Mouse (Mus musculus) E14TG2a.4 (cell line): Measurements from ENCODE around the gene Nmrk1.
A peak's percentile ranks its signal among the peaks of the same experiment; 100 is the strongest.

Source experiments
- H3K27me3 ChIP-seq: 2 replicates; pipeline ENCODE4 v1.6.1; 2014; ENCODE audit warnings: low read length, control low read depth; ENCODE audit not compliant: insufficient read depth
- H3K36me3 ChIP-seq: 2 replicates; pipeline ENCODE4 v1.6.1; 2014; ENCODE audit warnings: low read length, control low read depth; ENCODE audit not compliant: insufficient read depth
- H3K4me1 ChIP-seq: replicated peaks from 2 replicates; pipeline ENCODE4 v1.6.1; 2014; ENCODE audit warnings: low read depth, low read length, control low read depth
- H3K4me3 ChIP-seq: replicated peaks from 2 replicates; pipeline ENCODE4 v1.5.1; 2014; ENCODE audit warnings: mild to moderate bottlenecking, low read length
- H3K9me3 ChIP-seq: 2 replicates; pipeline ENCODE4 v1.6.1; 2014; ENCODE audit warnings: low read length, control low read depth
- CTCF ChIP-seq: conservative IDR thresholded peaks from 2 replicates; pipeline ENCODE4 v1.5.1; 2014; ENCODE audit warnings: low read length
- NANOG ChIP-seq: IDR thresholded peaks from 2 replicates; pipeline ENCODE4 v1.6.1; 2014; ENCODE audit warnings: borderline replicate concordance, low read length, mixed read lengths
- POU5F1 ChIP-seq: IDR thresholded peaks from 2 replicates; pipeline ENCODE4 v1.6.1; 2014; ENCODE audit warnings: low read length, borderline replicate concordance

Nmrk1 gene

DNA sequence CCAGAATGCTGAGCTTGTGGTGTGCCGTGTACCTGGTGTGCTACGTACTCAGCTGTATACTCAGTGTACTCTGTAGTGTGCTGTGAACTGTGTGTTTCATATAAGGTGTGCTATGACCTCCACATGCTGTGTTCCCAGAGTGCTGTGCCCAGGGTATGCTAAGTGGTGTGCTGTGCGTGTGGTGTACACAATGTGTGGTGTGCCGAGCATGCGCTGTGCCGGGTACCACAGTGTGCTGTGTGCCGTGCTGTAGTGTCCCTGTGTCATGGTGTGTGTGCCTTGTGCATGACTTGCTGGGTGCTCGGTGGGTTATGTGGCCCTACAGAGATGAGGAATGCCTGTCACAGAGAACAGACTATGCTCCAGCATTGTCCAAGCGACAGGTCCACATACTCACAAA lies 31.1 kb upstream of the Nmrk1 start:
- Histone ChIP-seq H3K4me3 (no peak overlapping the region), H3K36me3 (peaks cover 18% of the 10 kb centered on the region), H3K9me3 (no peaks in the 10 kb centered on the region), H3K27me3 (no peaks in the 10 kb centered on the region), H3K4me1 (peaks cover 3% of the 10 kb centered on the region; the same call in 1 of the 2 replicates)
- TF ChIP-seq POU5F1, result no peak
- no peak for TF ChIP-seq NANOG
- no peak for TF ChIP-seq CTCF

DNA sequence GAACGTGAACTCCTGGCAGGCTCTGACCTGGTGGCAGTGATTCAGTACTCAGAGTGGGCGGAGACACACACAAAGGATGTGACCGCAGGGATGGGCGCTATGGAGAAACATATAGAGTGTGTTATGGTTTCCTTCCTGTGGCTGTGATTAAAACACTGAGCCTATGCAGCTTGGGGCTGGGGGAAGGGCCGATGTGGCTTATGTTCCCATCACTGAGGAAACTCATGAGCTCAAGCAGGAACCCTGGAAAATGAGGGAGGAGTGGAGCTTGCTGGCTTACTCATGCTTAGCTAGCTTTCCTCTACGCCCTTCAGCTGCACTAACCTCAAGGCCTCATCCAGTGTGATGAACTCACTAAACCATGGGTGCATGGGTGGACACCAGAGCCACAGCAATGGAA lies 28.7 kb upstream of the Nmrk1 start:
- TF ChIP-seq NANOG, result no peak
- no peak for TF ChIP-seq POU5F1
- no peak for TF ChIP-seq CTCF
- peaks cover 18% of the 10 kb centered on the region for H3K36me3 ChIP-seq
- no peak overlapping the region for H3K4me3 ChIP-seq
- H3K9me3 ChIP-seq, result no peaks in the 10 kb centered on the region
- H3K27me3 ChIP-seq, result no peaks in the 10 kb centered on the region
- peaks cover 25% of the 10 kb centered on the region for H3K4me1 ChIP-seq

DNA sequence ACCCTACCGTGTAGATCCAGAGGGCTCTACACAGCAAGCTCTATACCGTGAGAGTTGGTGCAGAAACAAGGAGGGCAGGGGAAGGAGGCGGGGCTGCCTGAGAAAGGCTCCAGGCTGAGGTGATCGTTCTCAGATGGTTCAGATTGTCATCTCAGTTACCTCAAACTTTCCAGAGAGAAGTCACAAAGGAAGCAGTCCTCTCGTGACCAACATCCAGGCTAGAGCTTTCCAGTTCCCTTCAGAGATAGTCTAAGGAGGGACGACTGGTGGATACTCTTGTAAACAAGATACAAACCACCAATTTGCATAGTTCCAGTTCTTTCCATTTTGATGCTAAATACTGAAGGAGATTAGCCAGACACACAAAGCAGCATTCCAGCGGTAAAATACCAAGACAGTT lies 23.8 kb upstream of the Nmrk1 start:
- peaks cover 45% of the 10 kb centered on the region for H3K4me1 ChIP-seq
- no peaks in the 10 kb centered on the region for H3K9me3 ChIP-seq
- no peaks in the 10 kb centered on the region for H3K27me3 ChIP-seq
- H3K36me3 ChIP-seq, result no peaks in the 10 kb centered on the region
- TF ChIP-seq POU5F1, result peak; percentile 30; the same call in 1 of the 2 replicates
- TF ChIP-seq NANOG, result peak; percentile 49; the same call in 1 of the 2 replicates
- no peak for TF ChIP-seq CTCF
- H3K4me3 ChIP-seq, result no peak overlapping the region

DNA sequence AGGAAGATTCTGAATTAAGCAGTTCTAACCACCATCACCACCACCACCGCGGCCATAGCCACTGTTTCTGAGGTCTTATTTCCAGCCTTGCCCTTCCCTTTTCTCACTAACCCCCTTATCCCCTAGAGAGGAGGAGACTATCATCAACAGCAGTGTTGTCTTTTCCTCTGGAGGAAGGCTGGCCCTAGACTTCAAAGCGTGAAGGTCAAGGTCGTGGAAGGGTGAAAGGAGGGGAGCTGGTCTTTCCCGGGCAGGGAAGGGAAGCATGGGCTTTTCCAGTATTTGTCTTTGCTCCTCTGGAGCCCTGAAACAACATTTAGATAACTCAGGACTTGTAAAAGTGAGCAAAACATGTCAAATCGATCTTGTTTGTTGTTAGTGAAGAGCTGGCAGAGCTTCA lies 22.8 kb upstream of the Nmrk1 start:
- H3K9me3 ChIP-seq, result no peaks in the 10 kb centered on the region
- TF ChIP-seq CTCF (no peak), NANOG (no peak), POU5F1 (no peak)
- no peak overlapping the region for H3K4me3 ChIP-seq
- no peaks in the 10 kb centered on the region for H3K36me3 ChIP-seq
- no peaks in the 10 kb centered on the region for H3K27me3 ChIP-seq
- peaks cover 49% of the 10 kb centered on the region for H3K4me1 ChIP-seq

DNA sequence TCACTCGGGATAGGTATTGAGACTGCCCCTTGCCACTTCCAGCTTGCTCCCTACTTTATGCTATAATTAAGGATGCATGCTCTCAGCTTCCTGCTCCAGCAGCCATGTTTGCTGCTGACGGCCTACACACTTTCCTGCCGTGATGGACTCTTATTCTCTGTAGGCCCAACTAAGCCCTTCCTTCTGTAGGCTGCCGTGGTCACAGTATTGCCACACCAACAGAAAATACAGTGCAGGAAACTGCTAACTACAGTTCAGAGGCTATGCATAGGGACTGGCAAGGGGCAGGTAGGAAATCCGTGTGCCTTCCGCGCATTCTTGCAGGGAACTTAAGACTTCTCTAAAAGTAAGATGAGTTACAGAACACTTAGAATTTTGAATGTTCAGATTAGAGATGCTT lies 17.4 kb upstream of the Nmrk1 start:
- Histone ChIP-seq H3K4me1 (peaks cover 42% of the 10 kb centered on the region), H3K4me3 (no peak overlapping the region), H3K9me3 (no peaks in the 10 kb centered on the region), H3K36me3 (no peaks in the 10 kb centered on the region), H3K27me3 (no peaks in the 10 kb centered on the region)
- TF ChIP-seq NANOG (no peak), POU5F1 (no peak), CTCF (no peak)

DNA sequence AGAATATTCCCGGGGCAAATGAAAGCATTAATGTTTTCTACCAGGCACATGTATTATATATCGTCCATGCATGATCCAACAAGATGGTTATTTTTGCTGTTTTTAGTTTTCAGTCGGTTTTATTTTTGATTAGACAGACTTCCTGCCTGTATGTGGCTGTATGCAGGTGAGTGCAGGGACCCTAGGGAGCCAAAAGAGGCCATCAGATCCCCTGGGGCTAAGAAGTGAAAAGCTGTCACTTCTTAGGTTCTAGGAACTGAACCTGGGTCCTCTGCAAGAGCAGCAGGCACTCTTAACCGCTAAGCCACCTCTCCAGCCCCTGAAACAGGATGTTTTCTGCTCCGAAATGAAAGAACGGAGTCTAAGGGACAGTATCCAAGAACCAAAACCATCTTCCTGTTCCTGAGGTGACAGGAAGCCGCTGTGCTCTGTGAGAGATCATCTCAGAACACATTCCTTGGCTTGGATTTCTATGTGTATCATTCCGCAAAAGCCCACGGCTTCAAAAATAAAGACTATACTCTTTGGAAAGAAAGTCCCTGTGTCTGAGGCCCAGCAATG lies 16.0 kb upstream of the Nmrk1 start:
- no peaks in the 10 kb centered on the region for H3K9me3 ChIP-seq
- H3K36me3 ChIP-seq, result no peaks in the 10 kb centered on the region
- H3K4me3 ChIP-seq, result no peak overlapping the region
- peaks cover 47% of the 10 kb centered on the region for H3K4me1 ChIP-seq
- H3K27me3 ChIP-seq, result no peaks in the 10 kb centered on the region
- no peak for TF ChIP-seq NANOG
- no peak for TF ChIP-seq POU5F1
- TF ChIP-seq CTCF, result no peak

DNA sequence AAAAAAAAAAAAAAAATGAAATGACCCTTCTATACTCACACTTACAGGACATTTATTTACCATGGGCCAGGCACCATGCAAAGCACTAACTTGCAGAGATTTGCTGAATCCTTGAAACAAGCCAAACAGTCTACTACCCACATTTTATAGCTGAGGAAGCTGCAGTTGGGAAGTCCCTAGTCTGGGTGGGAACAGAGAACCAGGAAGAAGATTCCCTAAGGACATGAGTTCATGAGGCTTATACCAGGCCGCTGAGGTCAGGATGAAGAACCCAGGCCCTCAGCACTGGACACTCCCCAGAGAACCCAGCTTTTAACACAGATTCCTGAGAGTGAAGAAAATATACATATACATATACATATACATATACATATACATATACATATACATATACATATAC lies 14.2 kb upstream of the Nmrk1 start:
- H3K4me1 ChIP-seq, result peaks cover 47% of the 10 kb centered on the region
- H3K36me3 ChIP-seq, result no peaks in the 10 kb centered on the region
- H3K27me3 ChIP-seq, result no peaks in the 10 kb centered on the region
- TF ChIP-seq CTCF (no peak), NANOG (no peak), POU5F1 (no peak)
- no peaks in the 10 kb centered on the region for H3K9me3 ChIP-seq
- H3K4me3 ChIP-seq, result no peak overlapping the region

DNA sequence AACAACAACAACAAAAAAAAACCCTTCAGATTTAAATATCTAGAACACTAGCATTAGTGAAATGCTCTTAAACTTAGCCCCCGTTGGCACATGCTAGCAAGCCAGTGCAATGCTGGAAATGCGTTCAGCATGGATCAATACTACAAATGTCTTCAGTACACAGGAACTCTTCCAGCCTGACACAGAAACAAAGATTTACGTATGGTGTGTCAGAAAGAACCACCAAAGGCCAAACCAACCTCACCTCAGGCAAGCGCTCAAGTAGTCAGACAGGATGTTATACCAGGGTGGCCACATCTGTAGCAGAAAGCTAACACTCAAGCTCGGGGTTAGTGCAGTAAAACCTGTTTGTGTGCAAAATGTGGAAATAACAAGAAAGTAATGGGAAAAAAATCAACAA lies 12.7 kb upstream of the Nmrk1 start:
- peaks cover 54% of the 10 kb centered on the region for H3K4me1 ChIP-seq
- no peak overlapping the region for H3K4me3 ChIP-seq
- no peaks in the 10 kb centered on the region for H3K36me3 ChIP-seq
- TF ChIP-seq CTCF (no peak), POU5F1 (no peak), NANOG (no peak)
- H3K9me3 ChIP-seq, result no peaks in the 10 kb centered on the region
- no peaks in the 10 kb centered on the region for H3K27me3 ChIP-seq

DNA sequence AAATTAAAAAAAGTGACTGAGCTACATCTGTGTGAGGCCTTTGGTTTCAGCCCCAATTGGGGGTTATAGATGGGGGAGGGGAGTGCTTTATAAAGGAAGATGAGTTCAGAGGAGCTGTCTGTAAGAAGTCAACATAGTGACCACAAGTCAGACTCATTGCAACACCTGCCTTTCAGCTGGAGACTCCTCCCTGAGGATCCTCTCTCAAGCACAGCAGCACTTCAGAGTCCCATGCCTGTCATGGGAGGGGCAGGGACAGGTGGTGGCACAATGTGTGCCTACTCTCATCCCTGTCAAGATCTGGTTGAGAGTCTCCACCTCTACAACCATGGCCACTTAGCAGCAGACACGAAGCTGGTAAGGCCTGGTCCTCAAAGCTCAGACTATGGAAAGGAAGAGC lies 12.1 kb upstream of the Nmrk1 start:
- Histone ChIP-seq H3K9me3 (no peaks in the 10 kb centered on the region), H3K4me3 (no peak overlapping the region), H3K4me1 (peaks cover 59% of the 10 kb centered on the region), H3K36me3 (no peaks in the 10 kb centered on the region), H3K27me3 (no peaks in the 10 kb centered on the region)
- TF ChIP-seq NANOG (no peak), CTCF (no peak), POU5F1 (no peak)

DNA sequence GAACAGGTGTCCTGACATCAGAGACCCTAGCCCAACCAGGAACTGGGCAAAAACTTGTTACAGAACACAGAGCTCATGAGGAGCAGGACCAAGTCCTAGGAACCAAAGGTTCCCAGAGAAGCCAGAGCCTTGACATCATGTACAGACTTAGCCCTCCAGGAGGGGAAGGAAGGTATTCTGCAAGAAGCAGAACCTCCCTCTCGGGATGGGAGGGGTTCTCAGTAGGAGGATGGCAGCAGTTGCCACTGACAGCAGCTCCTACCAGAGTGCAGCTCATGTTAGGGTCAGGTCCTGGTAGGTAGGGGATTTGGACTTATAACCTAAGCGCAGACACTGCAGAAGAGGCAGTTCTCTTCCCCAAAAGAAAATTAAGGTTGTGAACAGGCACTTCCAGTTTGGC lies 7.9 kb upstream of the Nmrk1 start:
- Histone ChIP-seq H3K36me3 (no peaks in the 10 kb centered on the region), H3K4me3 (no peak overlapping the region), H3K27me3 (no peaks in the 10 kb centered on the region), H3K9me3 (no peaks in the 10 kb centered on the region), H3K4me1 (peaks cover 60% of the 10 kb centered on the region)
- TF ChIP-seq NANOG, result no peak
- TF ChIP-seq POU5F1, result no peak
- TF ChIP-seq CTCF, result no peak
